Mouse (Mus musculus) C2C12 (cell line): ENCODE data around the gene Ccdc18.

Source experiments
- CTCF ChIP-seq: IDR thresholded peaks from one replicate; pipeline ENCODE4 v1.5.1; 2011; ENCODE audit not compliant: control insufficient read depth, insufficient read depth, insufficient read length
- MYOD1 ChIP-seq: IDR thresholded peaks from one replicate; pipeline ENCODE4 v1.6.1; 2011; ENCODE audit warnings: low read depth; ENCODE audit not compliant: control insufficient read depth, insufficient read length

DNA sequence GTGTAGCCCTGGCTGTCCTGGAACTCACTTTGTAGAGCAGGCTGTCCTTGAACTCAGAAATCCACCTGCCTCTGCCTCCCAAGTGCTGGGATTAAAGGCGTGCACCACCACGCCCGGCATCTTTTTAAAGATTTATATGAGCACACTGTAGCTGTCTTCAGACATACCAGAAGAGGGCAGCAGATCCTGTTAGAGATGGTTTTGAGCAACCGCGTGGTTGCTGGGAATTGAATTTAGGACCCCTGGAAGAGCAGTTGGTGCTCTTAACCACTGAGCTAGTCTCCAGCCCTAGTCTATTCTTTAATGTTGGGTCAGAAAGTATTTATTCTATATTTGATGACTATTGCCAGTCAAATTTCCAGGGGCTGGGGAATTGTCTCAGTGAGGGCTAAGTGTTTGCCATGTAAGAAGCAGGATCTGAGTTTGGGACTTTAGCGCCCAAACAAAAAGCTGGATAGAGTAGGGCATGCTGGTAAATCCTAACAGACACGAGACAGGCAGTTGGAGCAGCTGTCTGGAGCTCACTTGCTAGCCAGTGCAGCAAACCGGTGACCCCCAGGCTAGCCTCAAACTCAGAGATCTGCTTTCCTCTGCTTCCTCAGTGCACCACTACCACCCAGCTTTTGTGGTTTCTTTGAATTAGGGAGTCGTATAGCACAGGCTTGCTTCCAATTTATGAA, 12.3 kb upstream of the Ccdc18 start:
- no peak for TF ChIP-seq CTCF
- no peak for TF ChIP-seq MYOD1
